Mouse (Mus musculus): Measurements from ENCODE around the gene Tedc2. TPM values are rescaled to one million over a fixed set of nuclear protein-coding genes. Genes with fewer than 3 reads are reported as not detected.

Tedc2 gene
- total RNA-seq (2017), result 5.6 and 8.8 TPM in 2 replicates

GRCm38 (mm10) chr17:24220435-24221411, at the start of gene Tedc2:
Gene Tedc2, minus strand, starts transcription at chr17:24220851.
- ATAC-seq (ENCODE audit: extremely low read depth, insufficient number of reproducible peaks, low FRiP score, poor library complexity, severe bottlenecking), result peak; percentile 95

DNA sequence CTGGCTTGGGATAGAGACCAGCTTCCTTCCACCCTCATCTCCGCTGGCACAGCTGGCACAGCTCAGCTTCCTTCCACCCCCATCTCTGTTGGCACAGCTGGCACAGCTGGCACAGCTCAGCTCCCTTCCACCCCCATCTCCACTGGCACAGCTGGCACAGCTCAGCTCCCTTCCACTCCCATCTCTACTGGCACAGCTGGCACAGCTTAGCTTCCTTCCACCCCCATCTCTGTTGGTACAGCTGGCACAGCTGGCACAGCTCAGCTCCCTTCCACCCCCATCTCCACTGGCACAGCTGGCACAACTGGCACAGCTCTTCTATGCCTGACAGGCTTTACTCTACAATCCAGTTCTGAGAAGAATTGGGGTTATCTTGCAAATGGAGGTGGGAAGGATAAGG, 46.5 kb upstream of the Tedc2 start:
- ATAC-seq (ENCODE audit: extremely low read depth, insufficient number of reproducible peaks, low FRiP score, poor library complexity, severe bottlenecking), result no peak

DNA sequence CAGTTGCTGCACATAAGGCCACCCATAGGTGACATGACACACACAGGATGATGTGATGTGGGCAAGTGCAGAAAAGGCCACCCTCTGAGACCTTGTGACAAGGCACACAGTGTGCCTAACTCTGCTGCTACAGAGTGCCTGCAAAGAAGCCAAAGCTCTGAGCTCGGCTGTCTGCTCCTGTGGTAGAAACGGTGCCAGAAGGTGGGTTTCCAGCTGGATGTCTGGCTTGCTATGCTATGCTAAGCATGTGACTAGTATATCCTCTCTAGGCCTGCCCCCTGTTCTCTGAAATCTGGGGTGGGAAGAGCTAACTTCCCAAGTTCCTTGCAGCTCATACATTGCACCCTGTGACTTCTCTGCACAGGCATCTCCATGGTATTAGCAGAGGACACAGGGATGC, 44.1 kb upstream of the Tedc2 start:
- no peak for ATAC-seq (ENCODE audit: extremely low read depth, insufficient number of reproducible peaks, low FRiP score, poor library complexity, severe bottlenecking)

DNA sequence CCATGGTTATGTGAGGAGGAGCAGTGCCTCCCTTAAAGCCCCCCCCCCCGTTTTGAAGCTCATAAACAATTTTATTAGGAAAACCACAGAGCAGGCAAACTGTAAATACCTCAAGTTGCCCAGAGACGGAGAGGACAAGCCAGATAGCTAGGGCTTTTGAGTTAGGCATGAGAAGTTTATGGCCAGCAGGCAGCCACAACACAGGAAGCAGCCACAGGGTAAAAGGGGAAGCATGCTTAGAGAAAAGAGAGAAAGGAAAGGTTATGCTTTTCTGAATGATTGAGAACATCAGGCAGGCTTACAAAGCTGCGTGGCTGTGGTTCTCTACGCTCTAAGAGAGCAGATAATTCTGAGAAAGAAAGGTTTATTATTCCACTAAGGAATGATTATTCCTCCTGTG, 39.9 kb upstream of the Tedc2 start:
- peak; percentile 53; the same call in 1 of the 2 replicates for ATAC-seq (ENCODE audit: extremely low read depth, insufficient number of reproducible peaks, low FRiP score, poor library complexity, severe bottlenecking)

DNA sequence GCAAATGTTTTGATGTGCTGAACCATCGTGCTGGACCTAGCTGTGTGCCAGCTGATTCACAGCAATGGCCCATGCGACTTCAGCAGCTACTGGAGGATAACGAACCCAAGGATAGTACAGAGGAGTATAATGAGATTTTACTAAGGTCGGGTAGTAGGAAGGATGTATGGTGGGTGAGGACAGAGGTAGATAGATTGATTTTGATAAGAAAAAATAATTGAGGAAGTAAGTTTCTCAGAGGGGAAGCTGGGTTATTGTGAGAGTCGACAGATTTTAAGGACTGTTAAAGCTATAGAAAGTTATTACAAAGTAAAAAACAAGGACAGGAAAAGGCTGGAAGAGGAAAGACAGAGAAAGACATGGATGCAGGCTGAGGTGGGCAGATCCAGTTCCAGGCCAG, 39.1 kb upstream of the Tedc2 start:
- ATAC-seq (ENCODE audit: extremely low read depth, insufficient number of reproducible peaks, low FRiP score, poor library complexity, severe bottlenecking), result no peak

DNA sequence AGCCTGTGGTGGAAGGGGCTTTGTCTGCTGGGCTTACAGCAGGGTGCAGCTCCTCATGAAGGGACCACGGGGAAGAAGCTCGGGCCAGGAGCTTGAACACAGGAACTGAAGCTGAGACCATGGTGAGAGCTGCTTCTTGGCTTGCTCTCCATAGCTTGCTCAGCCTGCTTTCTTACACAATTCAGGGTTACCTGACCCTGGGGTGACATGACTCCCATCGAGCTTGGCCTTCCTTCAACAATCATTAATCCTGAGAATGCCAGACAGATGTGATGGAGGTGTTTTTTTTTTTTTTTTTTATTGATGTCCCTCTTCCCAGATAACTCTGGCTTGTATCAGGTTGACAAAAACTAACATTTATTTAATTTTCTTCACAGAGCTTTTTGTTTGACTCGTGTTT, 38.3 kb upstream of the Tedc2 start:
- ATAC-seq (ENCODE audit: extremely low read depth, insufficient number of reproducible peaks, low FRiP score, poor library complexity, severe bottlenecking), result no peak

DNA sequence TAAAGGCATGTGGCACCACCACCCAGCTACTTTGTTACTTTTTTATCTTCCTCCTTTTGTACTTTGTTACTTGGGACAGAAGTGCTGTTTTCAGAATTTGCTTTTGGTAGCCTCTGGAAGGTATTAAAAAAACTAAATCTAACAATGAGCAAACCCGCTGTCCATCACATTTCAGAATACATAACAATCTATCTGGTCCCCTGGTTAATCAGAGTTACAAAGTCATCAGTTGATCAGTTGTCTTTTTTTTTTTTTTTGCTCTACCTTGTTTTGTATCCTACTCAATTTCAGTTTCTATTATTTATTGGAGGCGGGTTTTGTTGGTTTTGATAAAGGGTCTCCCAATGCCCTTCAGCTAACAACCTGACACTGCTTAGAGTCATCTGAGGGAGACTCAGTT, 31.7 kb upstream of the Tedc2 start:
- ATAC-seq (ENCODE audit: extremely low read depth, insufficient number of reproducible peaks, low FRiP score, poor library complexity, severe bottlenecking), result no peak

GRCm38 (mm10) chr17:24251320-24252069, 30.8 kb upstream of the Tedc2 start, which contains the start of gene Ccnf:
Gene Ccnf, minus strand, starts transcription at chr17:24251484.
- ATAC-seq (ENCODE audit: extremely low read depth, insufficient number of reproducible peaks, low FRiP score, poor library complexity, severe bottlenecking), result peak; percentile 99

DNA sequence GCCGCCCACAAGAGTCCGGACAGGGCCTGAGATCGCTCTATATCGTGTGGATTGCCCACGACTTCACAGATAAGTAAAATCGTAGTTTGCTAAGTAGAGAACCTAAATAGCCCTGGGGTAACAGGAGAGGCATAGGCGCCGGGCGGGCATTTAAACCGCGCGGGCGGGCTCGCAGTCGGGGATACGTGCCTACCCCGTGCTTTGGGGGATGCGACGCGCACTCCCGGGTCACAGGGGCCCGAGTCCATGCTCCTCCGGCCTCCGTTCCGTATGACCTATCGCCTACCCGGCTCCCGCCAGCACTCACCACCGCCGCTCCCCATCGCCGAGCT, 30.3 kb upstream of the Tedc2 start:
- ATAC-seq (ENCODE audit: extremely low read depth, insufficient number of reproducible peaks, low FRiP score, poor library complexity, severe bottlenecking), result no peak

- ATAC-seq (ENCODE audit: extremely low read depth, insufficient number of reproducible peaks, low FRiP score, poor library complexity, severe bottlenecking), result no peak
These were observed 28.0 kb upstream of the Tedc2 start for GRCm38 (mm10) chr17:24248641-24249040.

DNA sequence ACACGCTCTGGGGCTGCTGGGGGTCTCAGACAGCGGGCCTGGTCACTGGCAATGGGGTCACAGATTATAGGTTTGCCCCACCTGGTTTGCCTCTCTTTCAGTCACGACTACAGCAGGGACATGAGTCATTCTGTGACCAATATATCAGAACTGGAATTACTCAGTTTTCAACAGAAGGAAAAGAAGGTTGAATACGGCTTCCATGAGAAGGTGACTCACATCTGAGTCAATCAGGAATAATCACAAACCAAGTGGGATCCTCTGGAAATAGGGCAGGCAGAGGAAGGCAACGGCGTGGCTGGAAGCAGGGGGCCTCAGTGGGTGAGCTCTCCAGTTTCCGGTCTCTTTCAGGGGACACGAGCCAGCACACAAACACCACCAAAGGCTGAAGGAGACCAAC, 23.4 kb upstream of the Tedc2 start:
- no peak for ATAC-seq (ENCODE audit: extremely low read depth, insufficient number of reproducible peaks, low FRiP score, poor library complexity, severe bottlenecking)

GRCm38 (mm10) chr17:24243311-24243969, 22.8 kb upstream of the Tedc2 start:
- ATAC-seq (ENCODE audit: extremely low read depth, insufficient number of reproducible peaks, low FRiP score, poor library complexity, severe bottlenecking), result peak; percentile 50; the same call in 1 of the 2 replicates

DNA sequence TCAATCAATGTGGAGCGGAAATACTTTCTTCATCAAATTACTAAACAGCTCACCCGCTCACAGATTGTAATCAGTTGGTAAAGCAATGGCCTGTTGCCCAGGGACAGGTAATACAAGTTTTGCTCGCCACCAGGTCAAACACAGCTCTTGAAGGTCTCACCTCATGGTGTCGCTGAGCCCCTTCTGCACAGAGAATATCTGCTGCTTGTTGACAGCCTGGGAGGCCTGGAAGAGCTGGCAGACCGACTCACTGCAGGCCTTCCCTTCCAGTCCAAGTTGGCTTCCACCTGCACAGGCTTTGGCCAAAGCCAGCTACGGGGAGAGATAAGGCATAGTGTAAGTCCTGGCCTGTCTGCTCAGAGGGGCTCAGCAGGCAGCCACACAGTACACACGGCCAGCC, 16.3 kb upstream of the Tedc2 start:
- no peak for ATAC-seq (ENCODE audit: extremely low read depth, insufficient number of reproducible peaks, low FRiP score, poor library complexity, severe bottlenecking)

DNA sequence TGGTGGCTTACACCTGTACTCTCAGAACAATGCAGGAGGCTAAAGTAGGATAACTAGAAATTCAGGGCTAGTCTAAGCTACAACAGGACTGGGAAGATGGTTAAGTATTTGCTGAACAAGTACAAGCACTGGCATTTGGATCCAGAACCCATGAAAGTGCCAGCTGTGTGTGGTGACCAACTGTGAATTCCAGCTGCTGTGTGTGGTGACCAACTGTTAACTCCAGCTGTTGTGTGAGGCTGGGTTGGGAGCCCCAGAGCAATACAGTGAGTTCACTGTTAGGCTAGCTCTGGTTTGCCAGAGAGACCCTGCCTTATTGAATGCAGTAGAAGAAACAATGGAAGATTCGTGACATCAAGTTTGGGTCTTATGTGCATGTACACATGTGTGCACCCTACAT, 15.8 kb upstream of the Tedc2 start:
- ATAC-seq (ENCODE audit: extremely low read depth, insufficient number of reproducible peaks, low FRiP score, poor library complexity, severe bottlenecking), result no peak

GRCm38 (mm10) chr17:24227941-24228340, 7.3 kb upstream of the Tedc2 start:
- ATAC-seq (ENCODE audit: extremely low read depth, insufficient number of reproducible peaks, low FRiP score, poor library complexity, severe bottlenecking), result no peak

GRCm38 (mm10) chr17:24226721-24227120, 6.1 kb upstream of the Tedc2 start:
- ATAC-seq (ENCODE audit: extremely low read depth, insufficient number of reproducible peaks, low FRiP score, poor library complexity, severe bottlenecking), result no peak

GRCm38 (mm10) chr17:24225851-24226250, 5.2 kb upstream of the Tedc2 start:
- ATAC-seq (ENCODE audit: extremely low read depth, insufficient number of reproducible peaks, low FRiP score, poor library complexity, severe bottlenecking), result no peak

- no peak for ATAC-seq (ENCODE audit: extremely low read depth, insufficient number of reproducible peaks, low FRiP score, poor library complexity, severe bottlenecking)
These were observed 4.1 kb upstream of the Tedc2 start for GRCm38 (mm10) chr17:24224741-24225140.

DNA sequence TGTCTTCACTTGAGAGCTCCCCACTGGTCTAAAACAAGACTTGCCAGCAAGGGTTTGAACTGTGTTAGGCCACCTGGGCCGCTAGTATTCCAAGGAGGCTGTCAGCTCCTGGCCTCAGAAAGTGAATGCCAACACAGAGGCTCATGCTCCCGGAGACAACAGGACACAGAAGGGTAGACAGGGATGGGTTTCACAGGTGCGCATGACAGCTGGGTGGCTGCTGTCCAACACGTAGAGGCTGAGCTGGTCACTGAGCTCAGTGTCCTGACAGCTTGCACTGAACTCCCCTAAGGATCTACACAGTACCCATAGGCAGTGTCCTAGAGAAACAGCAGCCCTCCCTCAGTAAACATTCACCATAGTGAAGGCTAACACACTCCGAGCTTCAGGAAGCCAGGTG, 2.9 kb upstream of the Tedc2 start:
- no peak for ATAC-seq (ENCODE audit: extremely low read depth, insufficient number of reproducible peaks, low FRiP score, poor library complexity, severe bottlenecking)

DNA sequence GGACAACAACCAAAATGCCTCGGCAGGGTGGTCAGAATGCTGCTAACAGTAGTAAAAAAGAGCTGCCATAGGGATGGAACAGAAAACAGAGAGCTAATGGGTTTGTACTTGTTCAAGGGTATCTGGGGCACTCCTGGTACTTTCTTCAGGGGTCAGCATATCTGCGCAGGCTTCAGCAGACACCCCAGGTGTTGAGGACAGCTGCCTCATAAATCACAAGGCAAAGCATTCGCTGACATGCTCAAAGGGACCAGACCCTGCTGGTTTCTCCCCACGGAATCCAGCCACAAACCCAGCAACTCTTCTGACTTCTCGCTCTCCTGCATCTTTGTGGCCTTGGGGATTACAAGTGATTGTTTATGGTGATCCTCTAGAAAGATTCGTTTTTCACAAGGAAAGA, 2.0 kb upstream of the Tedc2 start:
- no peak for ATAC-seq (ENCODE audit: extremely low read depth, insufficient number of reproducible peaks, low FRiP score, poor library complexity, severe bottlenecking)
